Mouse (Mus musculus) erythroid progenitor cell, adult 5-6 weeks (primary cell): Measurements from ENCODE around the gene Scamp2. TPM values are rescaled to one million over a fixed set of nuclear protein-coding genes. Genes with fewer than 3 reads are reported as not detected.
A peak's percentile ranks its signal among the peaks of the same experiment; 100 is the strongest.

Experiments used
- ATAC-seq: replicated peaks from 2 replicates; pipeline ENCODE4 v1.8.0; 2016; ENCODE audit warnings: moderate number of reproducible peaks, mild to moderate bottlenecking, moderate TSS enrichment, inconsistent platforms; ENCODE audit not compliant: poor library complexity, low FRiP score, severe bottlenecking
- total RNA-seq, 2 experiments: library from RNA; stranded (forward) in 1 of 2; stranded (reverse) in 1 of 2; fragments of 150-400 nt in 1 of 2; fragments of 186-747, 209-891 nt in 1 of 2; gene quantifications; 2 replicates each; pipeline versions ENCODE4 v1.2.3 to v1.2.4; 2015 to 2017; ENCODE audit warnings: low replicate concordance in 2 of 2

Scamp2 gene
- total RNA-seq, 2 experiments from 2014 or later, result 12.1 to 28.1 TPM

DNA sequence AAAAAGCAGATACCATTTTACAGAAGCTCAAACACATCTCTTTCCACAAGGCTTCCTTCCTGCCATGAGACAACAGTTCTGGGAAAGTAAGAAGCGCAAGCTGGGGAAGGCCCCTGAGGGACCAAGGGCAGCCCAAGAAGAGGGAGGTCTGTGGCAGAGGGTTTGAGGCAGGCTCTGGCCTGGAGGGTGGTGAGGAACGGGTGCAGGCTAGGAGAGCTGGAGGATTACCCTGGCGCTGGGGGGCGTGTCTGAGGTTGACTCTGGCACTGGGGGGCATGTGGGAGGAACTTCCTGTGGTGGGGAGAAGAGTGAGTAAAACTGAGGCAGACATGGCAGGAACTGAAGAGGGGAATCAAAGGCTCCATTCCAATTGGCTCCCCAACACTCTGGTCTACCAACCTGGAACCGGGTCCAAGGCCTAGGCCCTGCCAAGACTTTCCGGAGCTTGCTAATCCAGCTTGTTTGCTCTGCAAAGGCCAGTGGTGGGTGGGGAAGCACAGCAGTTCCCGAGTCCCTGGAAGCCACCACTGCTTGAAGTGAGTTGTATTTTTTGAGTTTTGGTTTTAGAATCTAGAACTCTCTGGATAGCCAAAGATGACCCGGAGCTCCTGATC lies 56.9 kb downstream of the Scamp2 start:
- no peak for ATAC-seq

DNA sequence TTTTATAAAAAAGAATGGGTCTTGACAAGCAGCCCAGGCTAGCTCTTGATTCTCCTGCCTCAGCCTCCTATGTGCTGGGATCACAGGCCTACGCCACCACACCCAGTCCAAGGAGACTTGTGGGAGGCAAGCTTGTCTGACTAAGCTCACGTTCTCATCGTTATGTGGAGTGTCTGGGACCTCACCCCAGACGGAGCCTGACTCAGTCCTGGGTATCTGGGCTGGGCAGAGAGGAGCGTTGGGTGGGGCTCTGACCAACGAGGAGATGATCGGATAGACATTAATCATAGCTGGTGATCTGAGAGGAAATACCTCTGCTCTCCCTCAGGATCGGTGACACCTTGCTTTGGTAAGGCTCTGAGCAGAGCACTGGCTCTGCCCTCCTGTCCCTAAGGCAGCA lies 58.1 kb downstream of the Scamp2 start:
- no peak for ATAC-seq

DNA sequence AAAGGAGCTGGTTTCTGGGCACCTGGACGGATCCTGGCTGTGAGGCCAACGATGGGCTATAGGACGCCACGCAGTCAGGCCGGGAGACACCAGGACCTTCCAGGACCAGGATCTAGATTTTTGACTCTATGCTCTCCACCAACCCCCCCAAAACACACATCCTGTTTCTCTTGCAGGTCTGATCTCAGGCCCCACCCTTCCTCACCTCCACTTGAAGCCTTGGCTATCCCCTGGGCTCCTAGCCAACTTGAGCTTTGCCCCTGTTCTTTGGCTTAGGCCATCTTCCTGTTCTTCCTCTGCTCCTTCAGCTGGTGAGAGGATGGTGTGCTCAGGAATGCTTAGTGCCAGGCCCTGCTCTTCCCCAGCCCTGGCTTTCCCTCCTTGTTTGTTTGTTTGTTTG lies 59.9 kb downstream of the Scamp2 start, which contains the start of gene Lman1l:
Gene Lman1l (minus strand): TSS at position 101 of the 400 bp plus-strand sequence.
- no peak for ATAC-seq

DNA sequence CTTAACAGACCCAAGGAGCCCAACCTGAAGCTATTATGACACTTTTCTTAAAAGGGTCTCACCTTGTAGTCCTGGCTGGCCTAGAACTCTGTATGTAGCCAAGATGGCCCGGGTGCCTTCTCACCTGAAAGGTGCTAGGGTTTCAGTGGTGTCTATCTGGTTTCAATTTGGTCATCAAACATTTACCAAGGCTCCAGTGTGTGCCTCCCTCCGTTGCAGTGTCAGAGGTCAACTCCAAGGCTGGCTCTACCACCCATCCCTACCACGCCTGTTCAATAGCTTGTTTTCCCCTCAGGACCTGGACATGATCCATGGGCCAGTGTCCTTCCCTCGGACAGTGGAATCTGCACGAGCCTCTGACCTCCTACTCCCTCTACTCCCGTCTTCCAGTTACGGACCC lies 63.6 kb downstream of the Scamp2 start:
- no peak for ATAC-seq

DNA sequence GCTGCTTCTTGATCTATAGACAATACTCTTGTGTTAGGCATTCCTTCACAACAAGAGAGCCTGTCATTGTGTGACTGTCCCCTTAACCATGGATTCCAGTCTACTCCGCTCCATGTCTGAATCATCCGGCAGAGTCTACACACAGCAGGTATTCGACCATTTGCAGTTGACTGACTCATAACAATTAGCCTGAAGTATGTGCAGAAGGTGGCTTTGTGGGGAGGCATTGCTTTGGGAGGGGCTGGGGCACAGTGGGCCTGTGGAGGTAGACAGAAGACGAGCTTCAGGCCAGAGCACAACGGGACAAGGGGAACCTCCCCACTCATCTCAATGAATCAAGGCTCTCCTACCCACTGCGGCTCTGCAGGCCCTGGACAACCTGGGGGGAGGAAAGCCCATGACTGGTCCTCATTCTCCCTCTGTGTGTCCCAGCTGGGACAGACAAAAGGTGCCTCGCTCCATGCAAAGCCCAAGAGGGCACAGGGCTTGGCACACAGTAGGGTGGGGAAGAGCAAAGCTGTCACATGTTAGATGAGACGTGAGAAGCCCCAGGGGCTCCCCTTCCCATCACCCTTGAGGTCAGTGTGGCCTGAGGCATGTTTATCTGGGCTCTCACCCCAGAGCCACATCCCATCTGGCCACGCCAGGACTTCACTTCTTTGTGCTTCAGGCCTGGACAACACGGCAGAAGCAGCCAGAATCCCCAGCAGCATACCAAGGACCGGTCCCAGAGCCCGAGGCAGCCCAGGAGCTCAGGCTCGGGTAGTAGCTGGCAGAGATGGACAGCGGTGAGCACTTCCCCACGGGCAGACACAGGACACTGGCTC lies 65.1 kb downstream of the Scamp2 start:
- no peak for ATAC-seq

DNA sequence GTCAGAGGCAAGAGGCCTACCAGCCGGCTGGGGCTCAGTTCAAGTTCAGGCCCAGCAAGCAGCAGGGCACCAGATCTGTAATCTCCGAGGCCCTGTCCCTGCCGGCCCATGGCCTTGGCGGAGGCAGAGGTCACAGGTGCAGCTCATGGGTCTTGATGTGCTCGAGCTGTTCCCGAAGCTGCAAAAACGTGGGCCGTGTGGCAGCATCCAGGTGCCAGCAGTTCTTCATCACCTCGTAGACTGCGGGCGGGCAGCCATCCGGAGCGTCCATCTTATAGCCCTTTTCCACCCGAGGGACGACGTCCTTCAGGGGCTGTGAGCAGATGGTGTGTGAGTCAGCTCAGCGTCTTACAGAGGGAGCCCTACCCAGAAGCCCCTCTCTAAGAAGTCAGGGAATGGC lies 66.4 kb downstream of the Scamp2 start:
- ATAC-seq, result no peak

DNA sequence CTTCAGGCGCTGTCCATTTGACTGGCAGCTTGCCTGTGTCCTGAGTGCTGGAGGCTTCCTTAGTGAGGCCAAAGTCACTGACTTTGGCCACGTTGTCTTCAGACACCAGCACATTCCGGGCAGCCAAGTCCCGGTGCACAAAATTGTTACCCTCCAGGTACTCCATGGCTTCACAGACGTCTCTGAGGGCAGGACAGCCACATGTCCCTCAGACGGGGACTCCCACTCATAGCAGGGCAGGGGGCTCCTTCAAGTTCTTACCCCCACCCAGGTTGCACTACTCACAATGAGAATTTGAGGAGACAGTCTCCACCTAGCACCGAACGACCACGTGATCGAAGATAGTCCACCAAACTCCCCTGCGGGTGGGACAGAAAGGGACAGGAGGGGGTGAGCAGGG lies 67.1 kb downstream of the Scamp2 start:
- ATAC-seq, result no peak

DNA sequence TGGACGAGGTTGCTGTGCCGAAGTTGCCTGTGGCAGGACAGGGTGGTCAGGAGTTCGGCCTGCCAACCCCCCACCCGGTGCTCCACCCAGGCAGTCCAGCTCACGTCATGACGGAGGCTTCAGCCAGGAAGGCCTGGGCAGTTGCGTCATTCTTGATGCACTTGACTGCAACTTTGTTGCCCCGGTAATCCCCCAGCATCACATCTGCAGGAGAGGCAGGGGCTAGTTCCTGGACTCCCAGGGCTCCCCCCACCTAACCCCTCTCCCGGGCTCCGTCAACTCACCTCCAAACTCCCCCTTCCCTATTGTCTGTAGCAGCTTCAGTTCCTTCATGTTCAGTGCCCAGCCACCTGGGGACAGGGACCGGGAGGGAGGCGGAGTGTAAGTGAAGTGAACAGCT lies 68.0 kb downstream of the Scamp2 start:
- no peak for ATAC-seq

DNA sequence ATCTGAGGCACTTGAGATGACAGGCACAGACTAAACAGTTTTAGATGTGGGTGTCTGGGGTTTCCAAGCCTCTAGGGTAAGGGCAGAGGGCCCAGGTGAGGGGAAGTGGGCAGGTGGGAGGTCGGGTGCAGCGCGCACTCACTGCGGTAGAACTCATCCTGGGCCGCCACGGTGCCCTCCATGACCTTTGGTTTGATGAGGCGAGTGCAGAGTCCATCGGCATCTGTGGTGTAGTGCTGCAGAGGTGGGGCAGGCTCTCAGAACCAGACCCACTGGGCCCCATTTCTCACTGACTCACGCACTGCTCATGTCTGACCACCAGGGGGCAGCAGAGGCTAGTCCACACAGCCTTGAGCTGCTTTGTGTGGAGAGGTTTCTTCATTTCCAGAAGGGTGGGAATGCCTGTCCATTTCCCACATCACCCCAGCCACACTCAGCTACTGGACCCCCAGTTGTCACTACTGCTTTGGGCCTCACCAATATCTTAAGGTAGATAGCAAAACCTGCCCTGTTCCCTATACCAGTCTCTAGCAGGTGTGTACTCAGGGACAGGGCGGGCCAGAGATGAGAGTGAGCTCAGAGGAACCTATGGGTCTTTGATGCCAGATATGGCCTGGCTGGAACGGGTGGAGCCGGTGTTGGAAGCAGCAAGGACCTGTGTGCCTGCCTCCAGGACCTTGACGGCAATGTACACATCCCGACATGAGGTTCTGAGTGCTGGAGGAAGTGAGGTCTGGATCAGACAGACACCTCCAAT lies 68.6 kb downstream of the Scamp2 start:
- ATAC-seq, result peak; percentile 62

DNA sequence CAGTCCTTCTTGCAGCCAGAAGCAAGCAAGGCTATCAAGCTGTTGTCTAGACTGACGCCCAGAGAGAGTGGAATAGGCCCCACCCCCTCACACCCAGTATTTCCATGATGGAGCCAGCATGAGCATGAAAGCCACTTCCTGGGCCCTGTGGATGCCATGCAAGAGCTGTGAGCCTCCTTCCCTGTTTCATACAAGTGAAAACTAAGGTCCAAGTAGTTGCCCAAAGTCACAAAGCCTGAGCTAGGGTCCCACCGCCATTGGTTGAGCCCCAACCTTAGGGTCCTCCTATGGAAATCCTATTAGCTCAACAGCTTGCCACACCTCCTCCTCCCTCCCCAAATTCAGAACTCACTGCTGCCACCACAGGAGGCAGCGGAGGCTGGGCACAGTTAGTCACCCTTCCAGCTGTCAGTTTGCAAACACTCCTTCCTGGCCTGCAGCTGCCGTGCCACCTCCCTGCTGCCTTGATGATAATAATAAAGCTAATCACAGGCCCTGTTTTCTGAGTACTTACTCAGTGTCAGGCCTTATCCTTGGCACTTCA lies 72.8 kb downstream of the Scamp2 start:
- peak; percentile 65 for ATAC-seq

DNA sequence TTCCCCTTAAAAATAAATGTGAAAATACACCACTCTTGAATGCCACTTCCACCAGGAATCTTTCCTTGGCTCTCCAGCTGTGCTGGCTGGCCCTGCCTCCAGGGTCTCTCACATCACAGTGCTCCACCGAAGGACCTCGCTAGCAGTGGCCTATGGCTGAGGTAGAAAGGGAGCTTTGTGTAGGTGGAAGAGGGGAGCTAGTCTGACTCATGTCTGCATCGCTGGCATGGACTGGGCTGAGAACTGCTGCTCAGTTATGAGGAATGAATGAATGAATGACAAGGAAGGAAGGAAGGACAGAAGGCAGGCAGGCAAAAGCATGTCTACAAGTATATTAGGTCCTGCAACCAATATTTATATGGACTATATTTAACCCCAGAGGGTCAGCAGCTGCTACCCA lies 76.5 kb downstream of the Scamp2 start:
- no peak for ATAC-seq

DNA sequence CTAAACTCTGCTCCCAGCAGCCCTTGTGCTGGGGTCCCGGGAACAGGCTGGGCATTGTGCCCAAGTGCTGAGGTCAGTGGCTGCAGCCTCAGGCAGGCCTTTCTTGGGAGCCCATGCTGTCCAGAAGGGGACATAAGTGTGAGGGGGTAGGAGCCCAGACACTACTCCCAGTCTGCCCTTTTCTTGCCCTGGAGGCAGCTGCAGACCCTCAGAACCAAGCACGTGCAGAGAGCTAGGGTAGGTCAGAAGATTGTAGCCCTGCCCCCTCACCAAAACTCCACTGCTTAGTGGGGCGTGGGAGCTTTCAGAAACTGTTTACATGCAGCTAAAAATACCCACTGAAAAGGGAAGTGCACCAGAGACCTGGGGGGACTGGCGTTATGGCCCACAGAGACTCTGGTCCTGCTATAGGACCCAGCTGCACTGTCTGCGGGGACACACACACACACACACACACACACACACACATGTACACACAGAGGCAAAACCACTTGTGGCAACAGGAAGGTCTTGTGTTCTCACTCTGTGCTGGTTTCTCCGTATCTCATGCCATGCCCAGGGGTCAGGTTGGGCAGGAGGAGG lies 77.1 kb downstream of the Scamp2 start:
- no peak for ATAC-seq

Other genes with a start within 250 kb of the Scamp2 start
- 9.4 and 17.2 TPM in 2 replicates for gene Ppcdc, start 120.8 kb upstream of the Scamp2 start, total RNA-seq (2015; ENCODE audit: low replicate concordance)
- 5.0 and 6.1 TPM in 2 replicates for gene Ppcdc, start 120.8 kb upstream of the Scamp2 start, total RNA-seq (2017; ENCODE audit: low replicate concordance)
- 0.84 TPM in 1 of 2 replicates, not detected in the other for gene Scamp5, start 92.9 kb upstream of the Scamp2 start, total RNA-seq (2015; ENCODE audit: low replicate concordance)
- gene Scamp5, start 92.9 kb upstream of the Scamp2 start, total RNA-seq (2017; ENCODE audit: low replicate concordance), result 1.2 TPM in 2 replicates
- not detected in 2 replicates for gene Rpp25, start 56.9 kb upstream of the Scamp2 start, total RNA-seq (2015; ENCODE audit: low replicate concordance)
- gene Rpp25, start 56.9 kb upstream of the Scamp2 start, total RNA-seq (2017; ENCODE audit: low replicate concordance), result not detected in 2 replicates
- gene Cox5a, start 39.7 kb upstream of the Scamp2 start, total RNA-seq (2015; ENCODE audit: low replicate concordance), result 138 and 226 TPM in 2 replicates
- 34.4 and 38.2 TPM in 2 replicates for gene Cox5a, start 39.7 kb upstream of the Scamp2 start, total RNA-seq (2017; ENCODE audit: low replicate concordance)
- 2.9 and 5.0 TPM in 2 replicates for gene Fam219b, start 23.4 kb upstream of the Scamp2 start, total RNA-seq (2015; ENCODE audit: low replicate concordance)
- gene Fam219b, start 23.4 kb upstream of the Scamp2 start, total RNA-seq (2017; ENCODE audit: low replicate concordance), result 3.5 and 5.9 TPM in 2 replicates
- 1.7 and 4.0 TPM in 2 replicates for gene Mpi, start 8.2 kb upstream of the Scamp2 start, total RNA-seq (2015; ENCODE audit: low replicate concordance)
- gene Mpi, start 8.2 kb upstream of the Scamp2 start, total RNA-seq (2017; ENCODE audit: low replicate concordance), result 0.26 and 1.4 TPM in 2 replicates
- gene Ulk3, start 28.5 kb downstream of the Scamp2 start, total RNA-seq (2015; ENCODE audit: low replicate concordance), result 1.1 and 3.4 TPM in 2 replicates
- gene Ulk3, start 28.5 kb downstream of the Scamp2 start, total RNA-seq (2017; ENCODE audit: low replicate concordance), result 0.98 and 5.9 TPM in 2 replicates
- not detected in 2 replicates for gene Cplx3, start 45.3 kb downstream of the Scamp2 start, total RNA-seq (2015; ENCODE audit: low replicate concordance)
- not detected in 2 replicates for gene Cplx3, start 45.3 kb downstream of the Scamp2 start, total RNA-seq (2017; ENCODE audit: low replicate concordance)
- not detected in 2 replicates for gene Lman1l, start 59.8 kb downstream of the Scamp2 start, total RNA-seq (2015; ENCODE audit: low replicate concordance)
- not detected in 2 replicates for gene Lman1l, start 59.8 kb downstream of the Scamp2 start, total RNA-seq (2017; ENCODE audit: low replicate concordance)
- 34.6 and 46.1 TPM in 2 replicates for gene Csk, start 92.7 kb downstream of the Scamp2 start, total RNA-seq (2015; ENCODE audit: low replicate concordance)
- 46.2 and 46.5 TPM in 2 replicates for gene Csk, start 92.7 kb downstream of the Scamp2 start, total RNA-seq (2017; ENCODE audit: low replicate concordance)
- not detected in 2 replicates for gene Cyp1a2, start 122.8 kb downstream of the Scamp2 start, total RNA-seq (2015; ENCODE audit: low replicate concordance)
- gene Cyp1a2, start 122.8 kb downstream of the Scamp2 start, total RNA-seq (2017; ENCODE audit: low replicate concordance), result not detected in 2 replicates
- not detected in 2 replicates for gene Cyp1a1, start 127.0 kb downstream of the Scamp2 start, total RNA-seq (2015; ENCODE audit: low replicate concordance)
- gene Cyp1a1, start 127.0 kb downstream of the Scamp2 start, total RNA-seq (2017; ENCODE audit: low replicate concordance), result not detected in 2 replicates
- gene Edc3, start 147.6 kb downstream of the Scamp2 start, total RNA-seq (2015; ENCODE audit: low replicate concordance), result 5.8 and 7.5 TPM in 2 replicates
- 2.8 and 8.6 TPM in 2 replicates for gene Edc3, start 147.6 kb downstream of the Scamp2 start, total RNA-seq (2017; ENCODE audit: low replicate concordance)
- 237 and 278 TPM in 2 replicates for gene Clk3, start 204.9 kb downstream of the Scamp2 start, total RNA-seq (2015; ENCODE audit: low replicate concordance)
- 247 and 348 TPM in 2 replicates for gene Clk3, start 204.9 kb downstream of the Scamp2 start, total RNA-seq (2017; ENCODE audit: low replicate concordance)